Mouse (Mus musculus) lung, adult 2 months (tissue): ENCODE measurements at regions not wholly inside any gene's neighbourhood (a gene's known extent, or its start where the extent isn't known, plus 50 kb on each side); places are given as distances from the start of the nearest gene placed in this dataset.

Source experiments
- CTCF ChIP-seq: fragments of 200-500 bp; IDR thresholded peaks from 2 replicates; pipeline ENCODE4 v1.5.1; 2011; ENCODE audit warnings: mild to moderate bottlenecking, low read length, control low read depth; ENCODE audit not compliant: insufficient read depth
- POLR2A ChIP-seq: fragments of 200-500 bp; IDR thresholded peaks from 2 replicates; pipeline ENCODE4 v1.6.1; 2011; ENCODE audit warnings: low read depth, mild to moderate bottlenecking, control low read depth, low read length, borderline replicate concordance; ENCODE audit errors: extremely low read depth

GRCm38 (mm10) chr11:86878327-86879065 is 71.0 kb upstream of the Dhx40 start:
- TF ChIP-seq POLR2A (no peak), CTCF (0 out of 2 replicates have a peak, but pooled peaks have one; percentile 16)
